Mouse (Mus musculus) MEL (cell line): ENCODE measurements at regions not wholly inside any gene's neighbourhood (a gene's known extent, or its start where the extent isn't known, plus 50 kb on each side); places are given as distances from the start of the nearest gene placed in this dataset.

Experiments used
- DNase-seq: peaks from one replicate; pipeline ENCODE4 v3.0.0; 2011; ENCODE audit warnings: low read depth, low spot score
- H3K27ac ChIP-seq: 2 replicates; pipeline ENCODE4 v1.5.1; 2012; ENCODE audit warnings: low read depth, mild to moderate bottlenecking, control low read depth, low read length, moderate library complexity; ENCODE audit not compliant: control insufficient read depth
- H3K27me3 ChIP-seq, 2 experiments: fragments of 150-350 bp in 1 of 2; sonication (generic) in 1 of 2; 2 replicates each; pipeline ENCODE4 v1.6.1; 2012; ENCODE audit warnings: low read length in 2 of 2, mild to moderate bottlenecking in 2 of 2, improper control_type of control experiment in 1 of 2, moderate library complexity in 1 of 2; ENCODE audit not compliant: insufficient read depth in 2 of 2, control insufficient read depth in 1 of 2
- H3K36me3 ChIP-seq, 2 experiments: 2 replicates each; pipeline ENCODE4 v1.6.1; 2012 to 2014; ENCODE audit warnings: low read length in 2 of 2, improper control_type of control experiment in 1 of 2, inconsistent platforms in 1 of 2, mild to moderate bottlenecking in 1 of 2; ENCODE audit not compliant: insufficient read depth in 2 of 2, control insufficient read depth in 1 of 2
- H3K4me1 ChIP-seq, 2 experiments: fragments of 150-350 bp in 1 of 2; sonication (generic) in 1 of 2; 2 replicates each; pipeline ENCODE4 v1.6.1; 2012; ENCODE audit warnings: low read length in 2 of 2, improper control_type of control experiment in 1 of 2, mild to moderate bottlenecking in 1 of 2; ENCODE audit not compliant: insufficient read depth in 2 of 2, control insufficient read depth in 1 of 2
- H3K4me3 ChIP-seq, 2 experiments: fragments of 150-350 bp in 1 of 2; sonication (generic) in 1 of 2; 2 replicates each; pipeline ENCODE4 v1.5.1; 2012; ENCODE audit warnings: low read depth in 2 of 2, low read length in 2 of 2, mild to moderate bottlenecking in 2 of 2, moderate library complexity in 2 of 2, control low read depth in 1 of 2, improper control_type of control experiment in 1 of 2; ENCODE audit not compliant: control insufficient read depth in 1 of 2, insufficient read depth in 1 of 2
- H3K79me2 ChIP-seq: 2 replicates; pipeline ENCODE4 v1.6.1; 2012; ENCODE audit warnings: mild to moderate bottlenecking, low read length, moderate library complexity; ENCODE audit not compliant: control insufficient read depth, poor library complexity, insufficient read depth
- H3K9ac ChIP-seq: 2 replicates; pipeline ENCODE4 v1.6.1; 2012; ENCODE audit warnings: low read depth, mild to moderate bottlenecking, control low read depth, low read length, moderate library complexity; ENCODE audit not compliant: control insufficient read depth, poor library complexity, severe bottlenecking
- H3K9me3 ChIP-seq: fragments of 150-350 bp; sonication (generic); replicated peaks from 2 replicates; pipeline ENCODE4 v1.6.1; 2012; ENCODE audit warnings: mild to moderate bottlenecking, low read length, improper control_type of control experiment, moderate library complexity; ENCODE audit not compliant: insufficient read depth
- CHD1 ChIP-seq: IDR thresholded peaks from 2 replicates; pipeline ENCODE4 v1.6.1; 2012; ENCODE audit warnings: low read depth, mild to moderate bottlenecking, inconsistent platforms, low read length, improper control_type of control experiment
- CTCF ChIP-seq, 3 experiments: IDR thresholded peaks in 2 of 3; conservative IDR thresholded peaks in 1 of 3; 2 replicates each; pipeline ENCODE4 v1.5.1; 2011 to 2012; ENCODE audit warnings: low read length in 3 of 3, low read depth in 2 of 3, mild to moderate bottlenecking in 2 of 3, improper control_type of control experiment in 1 of 3, inconsistent platforms in 1 of 3, mixed read lengths in 1 of 3, moderate library complexity in 1 of 3; ENCODE audit not compliant: control insufficient read depth in 1 of 3, insufficient read depth in 1 of 3, poor library complexity in 1 of 3, severe bottlenecking in 1 of 3
- E2F4 ChIP-seq: IDR thresholded peaks from 2 replicates; pipeline ENCODE4 v1.6.1; 2011; ENCODE audit warnings: low read depth, low read length, improper control_type of control experiment, borderline replicate concordance
- EP300 ChIP-seq, 2 experiments: IDR thresholded peaks; 2 replicates each; pipeline ENCODE4 v1.6.1; 2011; ENCODE audit warnings: improper control_type of control experiment in 2 of 2, low read length in 2 of 2, low read depth in 1 of 2, mild to moderate bottlenecking in 1 of 2
- ETS1 ChIP-seq: IDR thresholded peaks from 2 replicates; pipeline ENCODE4 v1.6.1; 2012; ENCODE audit warnings: low read depth, mild to moderate bottlenecking, inconsistent platforms, low read length, improper control_type of control experiment, moderate library complexity
- GABPA ChIP-seq: IDR thresholded peaks from 2 replicates; pipeline ENCODE4 v1.6.1; 2012; ENCODE audit warnings: low read depth, mild to moderate bottlenecking, inconsistent platforms, low read length, improper control_type of control experiment, moderate library complexity
- GATA1 ChIP-seq: IDR thresholded peaks from 2 replicates; pipeline ENCODE4 v1.6.1; 2011; ENCODE audit warnings: low read depth, low read length, improper control_type of control experiment
- HCFC1 ChIP-seq: IDR thresholded peaks from 2 replicates; pipeline ENCODE4 v1.6.1; 2012; ENCODE audit warnings: low read depth, mild to moderate bottlenecking, inconsistent platforms, low read length, improper control_type of control experiment, moderate library complexity
- KAT2A ChIP-seq: conservative IDR thresholded peaks from 2 replicates; pipeline ENCODE4 v1.6.1; 2012; ENCODE audit warnings: low read depth, low read length, improper control_type of control experiment, inconsistent platforms
- MAZ ChIP-seq: IDR thresholded peaks from 2 replicates; pipeline ENCODE4 v1.6.1; 2012; ENCODE audit warnings: low read depth, mild to moderate bottlenecking, inconsistent platforms, low read length, improper control_type of control experiment
- MEF2A ChIP-seq: IDR thresholded peaks from 2 replicates; pipeline ENCODE4 v1.6.1; 2014; ENCODE audit warnings: low read depth, mild to moderate bottlenecking, inconsistent platforms, low read length, improper control_type of control experiment; ENCODE audit not compliant: poor library complexity, insufficient replicate concordance, severe bottlenecking; ENCODE audit errors: extremely low read depth
- MXI1 ChIP-seq: IDR thresholded peaks from 2 replicates; pipeline ENCODE4 v1.6.1; 2011; ENCODE audit warnings: mild to moderate bottlenecking, low read depth, low read length, improper control_type of control experiment
- MYC ChIP-seq: IDR thresholded peaks from 2 replicates; pipeline ENCODE4 v1.6.1; 2011; ENCODE audit warnings: low read depth, mild to moderate bottlenecking, low read length, improper control_type of control experiment, moderate library complexity
- NELFE ChIP-seq: IDR thresholded peaks from 2 replicates; pipeline ENCODE4 v1.6.1; 2011; ENCODE audit warnings: low read depth, low read length, improper control_type of control experiment
- POLR2A ChIP-seq, 2 experiments: IDR thresholded peaks; 2 replicates each; pipeline ENCODE4 v1.6.1; 2011 to 2012; ENCODE audit warnings: low read length in 2 of 2, mild to moderate bottlenecking in 2 of 2, control low read depth in 1 of 2, improper control_type of control experiment in 1 of 2, low read depth in 1 of 2, moderate library complexity in 1 of 2; ENCODE audit not compliant: control insufficient read depth in 1 of 2, insufficient read depth in 1 of 2, poor library complexity in 1 of 2
- POLR2AphosphoS2 ChIP-seq: IDR thresholded peaks from 2 replicates; pipeline ENCODE4 v1.6.1; 2011; ENCODE audit warnings: low read length, improper control_type of control experiment
- RAD21 ChIP-seq: IDR thresholded peaks from 2 replicates; pipeline ENCODE4 v1.6.1; 2011; ENCODE audit warnings: mild to moderate bottlenecking, low read depth, low read length, improper control_type of control experiment
- SMC3 ChIP-seq: IDR thresholded peaks from 2 replicates; pipeline ENCODE4 v1.6.1; 2011; ENCODE audit warnings: low read depth, low read length, improper control_type of control experiment
- TAL1 ChIP-seq: IDR thresholded peaks from 2 replicates; pipeline ENCODE4 v1.6.1; 2012; ENCODE audit warnings: mild to moderate bottlenecking, inconsistent platforms, low read length, moderate library complexity, mixed read lengths
- UBTF ChIP-seq: IDR thresholded peaks from 2 replicates; pipeline ENCODE4 v1.6.1; 2012; ENCODE audit warnings: low read depth, mild to moderate bottlenecking, inconsistent platforms, low read length, improper control_type of control experiment, moderate library complexity, borderline replicate concordance; ENCODE audit not compliant: insufficient read depth
- USF2 ChIP-seq, 2 experiments: IDR thresholded peaks; 2 replicates each; pipeline ENCODE4 v1.6.1; 2011 to 2012; ENCODE audit warnings: improper control_type of control experiment in 2 of 2, low read length in 2 of 2, borderline replicate concordance in 1 of 2, inconsistent platforms in 1 of 2, low read depth in 1 of 2, mild to moderate bottlenecking in 1 of 2; ENCODE audit not compliant: insufficient read depth in 1 of 2
- ZKSCAN1 ChIP-seq: IDR thresholded peaks from 2 replicates; pipeline ENCODE4 v1.6.1; 2012; ENCODE audit warnings: low read depth, mild to moderate bottlenecking, inconsistent platforms, low read length, improper control_type of control experiment, moderate library complexity
- ZMIZ1 ChIP-seq: IDR thresholded peaks from 2 replicates; pipeline ENCODE4 v1.6.1; 2012; ENCODE audit warnings: low read depth, mild to moderate bottlenecking, inconsistent platforms, low read length, improper control_type of control experiment, moderate library complexity
- ZNF384 ChIP-seq: IDR thresholded peaks from 2 replicates; pipeline ENCODE4 v1.6.1; 2012; ENCODE audit warnings: low read depth, mild to moderate bottlenecking, inconsistent platforms, low read length, improper control_type of control experiment

GRCm38 (mm10) chr6:31617341-31617740 is 53.6 kb upstream of the Podxl start:
- peaks cover 3 to 23% of the 10 kb centered on the region in 2 experiments; a peak in 3 of 4 replicates for H3K4me1 ChIP-seq
- peaks cover 0 to 18% of the 10 kb centered on the region in 2 experiments; a peak in 2 of 4 replicates for H3K36me3 ChIP-seq
- no peak overlapping the region for H3K9ac ChIP-seq
- H3K27ac ChIP-seq = no peak overlapping the region
- no peak for DNase-seq
- TF ChIP-seq GABPA = no peak
- no peak for TF ChIP-seq ETS1
- no peak overlapping the region for H3K4me3 ChIP-seq
- H3K79me2 ChIP-seq = peaks cover 2% of the 10 kb centered on the region; the same call in 1 of the 2 replicates
- H3K27me3 ChIP-seq = no peaks in the 10 kb centered on the region
- H3K9me3 ChIP-seq = no peaks in the 10 kb centered on the region

GRCm38 (mm10) chr6:31615426-31615970 is 51.7 kb upstream of the Podxl start:
- no peaks in the 10 kb centered on the region for H3K27me3 ChIP-seq
- H3K36me3 ChIP-seq = peaks cover 0 to 33% of the 10 kb centered on the region in 2 experiments; a peak in 2 of 4 replicates
- H3K9ac ChIP-seq = no peak overlapping the region
- DNase-seq = no peak
- no peak overlapping the region for H3K27ac ChIP-seq
- TF ChIP-seq ZKSCAN1 (no peak), RAD21 (no peak), ZNF384 (no peak), E2F4 (no peak), HCFC1 (no peak), SMC3 (no peak), MXI1 (no peak), MYC (no peak), POLR2A (IDR thresholded peaks at IDR 0.05; ENCODE audit: control insufficient read depth in 1 of 2, insufficient read depth in 1 of 2, low read depth in 1 of 2, low read length in 2 of 2, poor library complexity in 1 of 2) (no peak), CHD1 (no peak)
- H3K4me3 ChIP-seq = no peak overlapping the region
- peaks cover 11 to 41% of the 10 kb centered on the region in 2 experiments; a peak in 3 of 4 replicates for H3K4me1 ChIP-seq
- H3K9me3 ChIP-seq = no peaks in the 10 kb centered on the region
- peaks cover 2% of the 10 kb centered on the region; the same call in 1 of the 2 replicates for H3K79me2 ChIP-seq

- Histone ChIP-seq H3K27ac (peak overlapping the region; percentile 99), H3K4me1 (peaks cover 11 to 43% of the 10 kb centered on the region in 2 experiments; a peak in 3 of 4 replicates), H3K4me3 (peak overlapping the region; percentile 55 to 58), H3K79me2 (peaks cover 2% of the 10 kb centered on the region; the same call in 1 of the 2 replicates), H3K9ac (peak overlapping the region; percentile 83), H3K27me3 (no peaks in the 10 kb centered on the region), H3K36me3 (peaks cover 0 to 33% of the 10 kb centered on the region in 2 experiments; a peak in 2 of 4 replicates), H3K9me3 (no peaks in the 10 kb centered on the region)
- TF ChIP-seq GATA1 = no peak
- no peak for TF ChIP-seq ETS1
- TF ChIP-seq KAT2A = no peak
- no peak for TF ChIP-seq USF2 (IDR thresholded peaks at IDR 0.05; ENCODE audit: borderline replicate concordance in 1 of 2, insufficient read depth in 1 of 2, low read depth in 1 of 2, low read length in 2 of 2)
- no peak for TF ChIP-seq TAL1
- no peak for TF ChIP-seq CTCF (IDR thresholded peaks at IDR 0.05 in 2 of 3, conservative IDR thresholded peaks at IDR 0.05 in 1 of 3; ENCODE audit: control insufficient read depth in 1 of 3, insufficient read depth in 1 of 3, low read depth in 2 of 3, low read length in 3 of 3, poor library complexity in 1 of 3, severe bottlenecking in 1 of 3)
- no peak for TF ChIP-seq ZNF384
- no peak for TF ChIP-seq UBTF
- no peak for TF ChIP-seq POLR2AphosphoS2
- TF ChIP-seq MYC = no peak
- no peak for TF ChIP-seq ZMIZ1
- TF ChIP-seq EP300 (IDR thresholded peaks at IDR 0.05; ENCODE audit: low read depth in 1 of 2, low read length in 2 of 2) = no peak
- no peak for TF ChIP-seq POLR2A (IDR thresholded peaks at IDR 0.05; ENCODE audit: control insufficient read depth in 1 of 2, insufficient read depth in 1 of 2, low read depth in 1 of 2, low read length in 2 of 2, poor library complexity in 1 of 2)
- TF ChIP-seq MAZ = no peak
- TF ChIP-seq NELFE = no peak
- no peak for TF ChIP-seq MEF2A
- DNase-seq = peak; percentile 56
Measured at GRCm38 (mm10) chr6:31614563-31614962, 50.8 kb upstream of the Podxl start.
